Mouse (Mus musculus) kidney, postnatal 36 days (tissue): ENCODE measurements around the gene Mkrn2os.
A peak's percentile ranks its signal among the peaks of the same experiment; 100 is the strongest.

Source experiments
- DNase-seq, 2 experiments: peaks; one replicate each; pipeline ENCODE4 v3.0.0; 2021 to 2022; ENCODE audit warnings: mixed read lengths in 2 of 2

The Mkrn2os gene

GRCm38 (mm10) chr6:115582328-115583115, 9.9 kb downstream of the Mkrn2os start:
- no peak for DNase-seq

DNA sequence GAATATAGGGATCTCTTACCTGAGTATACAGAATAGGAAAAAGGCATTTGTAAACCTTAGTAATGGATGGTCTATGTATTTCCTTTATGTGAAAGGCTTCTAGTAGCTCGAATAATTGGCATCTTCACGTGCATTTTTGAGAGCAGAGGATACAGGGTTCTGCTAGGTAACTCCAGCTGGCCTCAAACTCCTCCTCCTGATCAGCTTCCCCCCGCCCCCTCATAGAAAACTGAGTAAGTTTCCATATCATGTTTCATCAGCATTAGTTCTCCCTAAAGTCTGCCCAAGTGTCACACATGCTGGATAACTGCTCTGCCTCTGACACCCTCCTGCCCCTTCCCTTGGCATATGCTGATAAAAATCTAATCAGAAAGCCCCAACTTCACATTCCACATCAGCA, 11.6 kb downstream of the Mkrn2os start:
- DNase-seq, result no peak

DNA sequence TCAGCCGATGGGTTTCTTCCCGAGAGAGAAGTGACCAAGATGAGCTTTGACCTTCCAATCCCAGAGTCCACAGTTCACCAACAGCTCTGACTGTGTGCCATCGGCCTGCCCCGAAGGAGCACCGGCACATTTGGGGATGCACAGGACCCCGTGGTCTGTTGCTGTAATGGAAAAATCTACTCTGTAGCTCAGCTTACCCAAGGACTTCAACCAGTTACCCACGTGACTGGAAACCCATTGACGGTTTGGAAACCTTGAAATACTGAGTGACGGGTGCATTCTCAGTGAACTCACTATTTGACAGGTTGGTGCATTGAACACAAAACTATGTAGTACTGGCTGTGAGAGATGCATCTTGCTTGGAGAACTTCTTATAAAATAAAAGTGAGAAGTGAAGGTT, 14.4 kb downstream of the Mkrn2os start:
- DNase-seq, result peak in 1 of 2 experiments; percentile 16

- no peak for DNase-seq
Observed at GRCm38 (mm10) chr6:115577407-115577806, 15.0 kb downstream of the Mkrn2os start.

- DNase-seq, result no peak
Observed at GRCm38 (mm10) chr6:115574171-115574570, 18.2 kb downstream of the Mkrn2os start.

GRCm38 (mm10) chr6:115565479-115566045, 26.8 kb downstream of the Mkrn2os start:
- DNase-seq, result no peak

- peak; percentile 82 to 83 for DNase-seq
Observed at GRCm38 (mm10) chr6:115559651-115560632, 32.4 kb downstream of the Mkrn2os start.

DNA sequence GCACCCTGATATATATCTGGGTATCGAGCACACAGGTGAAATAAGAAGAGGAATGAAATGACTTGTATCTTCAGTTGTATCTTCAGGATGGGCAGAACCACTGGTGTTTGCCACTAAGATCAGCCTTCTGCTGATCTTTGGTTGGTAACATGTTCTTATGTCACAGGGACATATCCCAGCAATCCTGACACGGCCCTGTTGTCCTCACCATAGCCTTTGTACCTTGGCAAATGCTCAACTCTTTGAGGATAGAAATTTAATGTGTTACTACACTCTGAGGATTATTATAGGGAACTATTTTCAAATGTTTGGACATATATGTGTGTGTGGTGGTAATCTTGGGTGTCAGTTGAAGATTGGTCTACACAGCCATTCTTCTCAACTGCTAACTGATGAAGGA, 34.2 kb downstream of the Mkrn2os start:
- DNase-seq, result peak; percentile 27 to 36

- no peak for DNase-seq
Observed at GRCm38 (mm10) chr6:115555485-115555884, 36.9 kb downstream of the Mkrn2os start.

- peak; percentile 57 to 85 for DNase-seq
Observed at GRCm38 (mm10) chr6:115546276-115546675, 46.1 kb downstream of the Mkrn2os start.

DNA sequence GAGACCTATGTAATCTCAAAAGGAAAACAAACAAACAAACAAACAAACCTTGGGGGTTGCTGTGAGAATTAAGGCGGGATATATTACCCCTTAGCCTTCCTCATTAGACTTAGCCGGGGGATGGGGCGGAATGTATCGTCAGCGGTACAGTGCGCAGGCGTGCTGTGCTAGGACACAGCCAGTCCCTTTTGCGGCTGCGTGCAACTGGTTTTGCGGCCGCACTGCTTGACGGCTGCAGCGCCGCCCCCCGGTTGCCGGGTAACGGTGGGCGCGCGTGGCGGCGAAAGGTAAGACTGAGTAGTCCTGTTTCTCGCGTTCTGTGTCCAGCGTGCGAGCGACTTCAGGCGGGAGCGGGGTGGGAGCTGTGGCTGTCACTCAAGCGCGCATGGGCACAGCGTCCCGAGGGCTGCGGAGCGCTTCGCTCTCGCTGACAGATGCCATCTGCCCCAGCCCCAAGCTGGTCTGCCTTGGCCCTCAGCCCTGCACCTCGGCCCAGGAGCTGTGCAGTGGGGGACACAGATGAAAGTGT, 47.9 kb downstream of the Mkrn2os start, which contains the start of gene Tsen2:
Tsen2 (plus strand) TSS at position 223 of the 529 bp plus-strand sequence.
- peak; percentile 96 to 98 for DNase-seq

DNA sequence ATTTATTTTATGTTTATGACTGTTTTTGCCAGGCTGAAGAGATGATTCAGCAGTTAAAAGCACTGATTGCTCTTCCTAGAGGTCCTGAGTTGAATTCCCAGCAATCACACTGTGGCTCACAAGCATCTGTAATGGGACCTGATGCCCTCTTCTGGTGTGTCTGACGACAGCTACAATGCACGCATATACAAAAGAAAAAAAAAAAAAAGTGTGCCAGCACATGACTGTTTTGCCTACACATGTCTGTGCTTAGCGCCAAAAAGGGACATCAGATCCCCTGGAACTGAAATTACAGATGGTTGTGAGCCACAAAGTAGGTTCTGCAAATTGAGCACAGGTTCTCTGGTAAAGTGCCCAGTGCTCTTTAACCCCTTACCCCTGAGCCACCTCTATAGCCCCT, 50.0 kb downstream of the Mkrn2os start:
- DNase-seq, result no peak

- no peak for DNase-seq
Observed at GRCm38 (mm10) chr6:115541676-115542275, 50.6 kb downstream of the Mkrn2os start.

GRCm38 (mm10) chr6:115538645-115539429, 53.5 kb downstream of the Mkrn2os start:
- DNase-seq, result peak; percentile 66 to 82

- no peak for DNase-seq
Observed at GRCm38 (mm10) chr6:115536169-115536568, 56.2 kb downstream of the Mkrn2os start.

DNA sequence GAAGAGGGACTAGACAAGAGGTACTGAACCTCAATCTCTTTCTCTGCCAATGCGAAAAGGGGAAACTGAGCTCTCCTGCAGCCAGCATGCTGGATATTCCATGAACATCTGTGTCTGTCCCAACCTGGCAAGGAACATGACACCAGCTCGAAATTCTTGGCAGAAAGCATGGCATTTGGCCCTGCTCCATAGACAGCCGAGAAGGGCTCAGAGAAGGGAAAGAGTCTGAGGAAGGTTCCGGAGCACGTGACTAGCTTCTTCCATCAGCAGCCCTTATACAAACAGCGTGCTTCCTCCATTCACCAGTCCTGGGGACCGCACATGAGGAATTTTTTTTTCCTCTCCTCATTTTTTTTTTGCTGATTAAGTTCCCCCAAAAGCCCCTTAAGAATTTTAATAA, 57.8 kb downstream of the Mkrn2os start:
- DNase-seq, result peak; percentile 24 to 55
